In the genomic region with DNA sequence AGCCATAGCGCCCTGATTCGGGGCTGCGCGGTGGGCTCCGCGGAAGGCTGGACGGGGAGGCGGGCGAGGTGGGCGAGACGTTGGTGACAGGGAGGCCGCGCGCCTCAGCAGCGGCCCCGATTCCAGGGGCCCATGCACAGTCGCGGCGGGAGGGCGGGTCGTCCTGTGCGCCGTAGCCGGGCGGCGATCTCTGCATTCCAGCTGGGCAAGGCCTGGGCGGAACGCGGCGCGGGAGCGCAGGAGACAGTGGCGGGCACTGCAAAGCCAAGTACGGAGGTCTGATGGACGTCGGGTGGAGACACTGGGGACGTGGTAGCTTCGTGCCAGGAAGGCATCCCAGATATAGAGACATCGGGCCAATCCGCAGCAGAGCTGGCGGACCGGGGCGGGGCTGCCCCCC, we compare ENCODE assay signal across 9 mouse cellular contexts. TPM values are rescaled to one million over a fixed set of nuclear protein-coding genes. Genes with fewer than 3 reads are reported as not detected.
DNase-seq lines count a peak whose midpoint lies in the region; ATAC-seq and TF ChIP-seq lines count a peak whose summit lies in the region.
"Had no signal": no experiment of that assay in that cellular context is flagged by ENCODE, and none has a peak within 500 bp of the region (broad histone marks: within the 10 kb centered on the region; RNA-seq: fewer than 3 reads in every experiment).

Gene Sox18 (minus strand): TSS at position 315 of the 400 bp plus-strand sequence.

- peak within 1 kb of the TSS; percentile 27 for H3K9ac ChIP-seq in forebrain, embryonic 15.5 days (replicated peaks)

- WGBS in thymus, adult 2 months: 4% methylated on average over 42 of the region's 43 CpGs
- under 1% methylated on average over 42 of the region's 43 CpGs for WGBS in forebrain, embryonic 15.5 days

- peak within 1 kb of the TSS; percentile 58 for H3K4me2 ChIP-seq in forebrain, embryonic 15.5 days (replicated peaks)

- TF ChIP-seq POLR2A in thymus, adult 2 months (IDR thresholded peaks at IDR 0.05; ENCODE audit: control insufficient read depth, extremely low read depth, insufficient read depth, low read length, poor library complexity): no peak

- 0 out of 2 replicates have a peak, but pooled peaks have one; percentile 38 for ATAC-seq in forebrain, embryonic 15.5 days (replicated peaks)
- no peak for ATAC-seq in inflammation-experienced regulatory T-cells, adult 6 months

- no peaks in the 10 kb centered on the region for H3K9me3 ChIP-seq in forebrain, embryonic 15.5 days

- 0 out of 2 replicates have a peak, but pooled peaks have one; percentile 11 for TF ChIP-seq CTCF in thymus, adult 2 months (IDR thresholded peaks at IDR 0.05; ENCODE audit: borderline replicate concordance, control insufficient read depth, extremely low read depth, insufficient read depth, low read length, poor library complexity)

- no peaks in the 10 kb centered on the region for H3K4me1 ChIP-seq in thymus, adult 2 months (replicated peaks; ENCODE audit: control insufficient read depth, insufficient read depth, low read length)
- H3K4me1 ChIP-seq in forebrain, embryonic 15.5 days: peaks cover 25% of the 10 kb centered on the region

- DNase-seq in thymus, adult 2 months: no peak
- no peak for DNase-seq in thymus, postnatal 14 days
- DNase-seq in heart, postnatal 4 days: peak; percentile 73
- no peak for DNase-seq in layer of hippocampus, postnatal 25 days (ENCODE audit: extremely low spot score in 1 of 2, low spot score in 1 of 2)
- peak; percentile 86 for DNase-seq in lung, postnatal 36 days
- DNase-seq in B cell, adult 2 months: no peak

- H3K27ac ChIP-seq in thymus, adult 2 months (ENCODE audit: control insufficient read depth, insufficient read depth, low read length): no peak within 1 kb of the TSS
- no peak within 1 kb of the TSS for H3K27ac ChIP-seq in forebrain, embryonic 15.5 days (replicated peaks)

- no peaks in the 10 kb centered on the region for H3K36me3 ChIP-seq in thymus, adult 2 months (ENCODE audit: control insufficient read depth, insufficient read depth, low read length)
- no peaks in the 10 kb centered on the region for H3K36me3 ChIP-seq in forebrain, embryonic 15.5 days

- peaks cover 16% of the 10 kb centered on the region; the same call in 1 of the 2 replicates for H3K27me3 ChIP-seq in thymus, adult 2 months (ENCODE audit: control insufficient read depth, insufficient read depth, low read length)
- H3K27me3 ChIP-seq in forebrain, embryonic 15.5 days: peaks cover 64% of the 10 kb centered on the region

- 0 out of 2 replicates have a peak within 1 kb of the TSS, but pooled peaks have one; percentile 4 for H3K4me3 ChIP-seq in thymus, adult 2 months (ENCODE audit: control insufficient read depth, insufficient read depth, low read length)
- peak within 1 kb of the TSS; percentile 43 for H3K4me3 ChIP-seq in forebrain, embryonic 15.5 days

RNA-seq across cellular contexts. Expression of gene Sox18, which starts in this region (rescaled TPM):
- 21.7 and 21.8 TPM in 2 replicates for polyA plus RNA-seq in thymus, adult 2 months (2012; rRNA removed)
- 12.9 and 14.7 TPM in 2 replicates for polyA plus RNA-seq in forebrain, embryonic 15.5 days (2015; fragmentation: Nextera tagmentation; extraction: Ambion mirVana)
- 10 to 100 TPM; 75.9 to 80.3 TPM for total RNA-seq in heart, postnatal 4 days (2021)
- total RNA-seq in layer of hippocampus, postnatal 25 days (2021): 10 to 100 TPM; 10.6 to 14.8 TPM
- polyA plus RNA-seq in inflammation-experienced regulatory T-cells, adult 6 months (2017; shearing (Covaris generic)): not detected
- total RNA-seq: neutrophil, adult 5-6 weeks had no signal

Comparison
In these comparisons a context has a peak if more than half of its experiments do, and no peak if none do; other contexts are left out.
1. RNA of gene Sox18 (total RNA-seq): 75.9 to 80.3 TPM in heart, postnatal 4 days; 10.6 to 14.8 TPM in layer of hippocampus, postnatal 25 days; every median in the first group is over 4 times any median in the second.
2. RNA of gene Sox18 (polyA plus RNA-seq): 21.7 to 21.8 TPM in thymus, adult 2 months and 12.9 to 14.7 TPM in forebrain, embryonic 15.5 days; not detected in inflammation-experienced regulatory T-cells, adult 6 months; every median in the first group is over 10 times any median in the second.
3. DNase-seq: peak in heart, postnatal 4 days (single experiment) and lung, postnatal 36 days (single experiment); none in thymus, adult 2 months (single experiment), thymus, postnatal 14 days (single experiment), layer of hippocampus, postnatal 25 days (0 of 2) and B cell, adult 2 months (0 of 2).